Mouse (Mus musculus) embryonic facial prominence, embryonic 12.5 days (tissue): Measurements from ENCODE around the gene Il1rl1. TPM values are rescaled to one million over a fixed set of nuclear protein-coding genes. Genes with fewer than 3 reads are reported as not detected.

Experiments used
- ATAC-seq: fragments of 200-750 bp; cut with Nextera tagmentation; 2 replicates; pipeline ENCODE4 v1.8.0; 2017; ENCODE audit not compliant: insufficient number of reproducible peaks, insufficient read depth, low FRiP score, low TSS enrichment
- H3K27ac ChIP-seq: fragments of 300-500 bp; sonication (generic); 2 replicates; pipeline ENCODE4 v1.5.1; 2016; ENCODE audit warnings: mild to moderate bottlenecking
- H3K27me3 ChIP-seq: fragments of 300-500 bp; sonication (generic); 2 replicates; pipeline ENCODE4 v1.6.1; 2016; ENCODE audit warnings: mild to moderate bottlenecking, moderate library complexity
- H3K36me3 ChIP-seq: fragments of 300-500 bp; sonication (generic); 2 replicates; pipeline ENCODE4 v1.6.1; 2016; ENCODE audit warnings: mild to moderate bottlenecking
- H3K4me1 ChIP-seq: fragments of 300-500 bp; sonication (generic); 2 replicates; pipeline ENCODE4 v1.6.1; 2016
- H3K4me2 ChIP-seq: fragments of 300-500 bp; sonication (generic); replicated peaks from 2 replicates; pipeline ENCODE4 v1.6.1; 2016; ENCODE audit warnings: mild to moderate bottlenecking, moderate library complexity
- H3K4me3 ChIP-seq: fragments of 300-500 bp; sonication (generic); 2 replicates; pipeline ENCODE4 v1.5.1; 2016; ENCODE audit warnings: mild to moderate bottlenecking
- H3K9ac ChIP-seq: fragments of 300-500 bp; sonication (generic); 2 replicates; pipeline ENCODE4 v1.6.1; 2016; ENCODE audit warnings: mild to moderate bottlenecking, moderate library complexity
- H3K9me3 ChIP-seq: fragments of 300-500 bp; sonication (generic); 2 replicates; pipeline ENCODE4 v1.6.1; 2016; ENCODE audit warnings: mild to moderate bottlenecking, moderate library complexity
- WGBS: fragments of 180-500 bp; shearing (Covaris S2); methylation state at CpG from one replicate; pipeline ENCODE4 v1.1.7; 2016; 5-methylcytosine and 5-hydroxymethylcytosine counted together
- polyA plus RNA-seq: library from polyadenylated mRNA; unstranded; fragments of >200 nt; fragmentation: Nextera tagmentation; extraction: Ambion mirVana; gene quantifications from 2 replicates; pipeline ENCODE4 v1.2.1, GENCODE M21; 2016

Gene Il1rl1
- polyA plus RNA-seq, 1 experiment from 2014 or later, result 0.27 TPM

DNA sequence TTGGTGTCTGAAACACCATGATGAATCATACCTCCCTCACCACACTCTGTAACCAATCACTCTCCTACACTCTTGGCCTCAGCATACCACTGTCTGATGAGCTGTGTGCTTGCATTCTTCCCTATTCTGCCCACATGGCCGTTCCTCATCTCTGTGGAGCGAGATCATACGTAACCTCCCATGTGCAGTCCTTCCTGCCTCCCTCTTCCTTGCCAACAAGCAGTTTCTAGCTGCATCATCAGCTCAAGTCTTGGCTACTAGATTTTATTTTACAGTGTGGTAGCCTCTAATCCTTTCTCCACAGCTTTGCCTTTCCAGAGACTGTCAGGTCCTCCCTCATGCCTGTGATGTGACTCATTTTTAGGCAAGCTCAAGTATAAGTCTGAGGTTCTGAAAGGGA, 15.4 kb downstream of the Il1rl1 start:
- Histone ChIP-seq H3K36me3 (no peaks in the 10 kb centered on the region), H3K4me1 (no peaks in the 10 kb centered on the region), H3K9ac (no peak overlapping the region), H3K4me3 (no peak overlapping the region), H3K4me2 (no peak overlapping the region), H3K27me3 (no peaks in the 10 kb centered on the region), H3K27ac (no peak overlapping the region), H3K9me3 (no peaks in the 10 kb centered on the region)
- WGBS, result 93% methylated on average over 3 of the region's 3 CpGs
- no peak for ATAC-seq

GRCm38 (mm10) chr1:40465477-40466430, 36.4 kb downstream of the Il1rl1 start, which contains the start of gene Il18r1:
TSS of gene Il18r1 (plus strand) at chr1:40465552.
- peaks cover 4% of the 10 kb centered on the region; the same call in 1 of the 2 replicates for H3K27me3 ChIP-seq
- H3K36me3 ChIP-seq, result no peaks in the 10 kb centered on the region
- H3K27ac ChIP-seq, result no peak within 1 kb of the TSS
- H3K4me1 ChIP-seq, result no peaks in the 10 kb centered on the region
- H3K4me3 ChIP-seq, result no peak within 1 kb of the TSS
- no peak for ATAC-seq
- H3K9ac ChIP-seq, result no peak within 1 kb of the TSS
- 0 out of 2 replicates have a peak within 1 kb of the TSS, but pooled peaks have one; percentile 21 for H3K4me2 ChIP-seq
- 41% methylated on average over 20 of the region's 20 CpGs for WGBS
- no peaks in the 10 kb centered on the region for H3K9me3 ChIP-seq

- Histone ChIP-seq H3K27ac (no peak overlapping the region), H3K4me2 (no peak overlapping the region), H3K9ac (no peak overlapping the region), H3K36me3 (no peaks in the 10 kb centered on the region), H3K9me3 (no peaks in the 10 kb centered on the region), H3K4me3 (no peak overlapping the region), H3K4me1 (no peaks in the 10 kb centered on the region), H3K27me3 (peaks cover 4% of the 10 kb centered on the region; the same call in 1 of the 2 replicates)
- 84% methylated on average over 4 of the region's 4 CpGs for WGBS
- ATAC-seq, result no peak
These were observed 37.9 kb downstream of the Il1rl1 start for GRCm38 (mm10) chr1:40467306-40467705.

- Histone ChIP-seq H3K27ac (no peak overlapping the region), H3K36me3 (no peaks in the 10 kb centered on the region), H3K4me1 (no peaks in the 10 kb centered on the region), H3K9ac (no peak overlapping the region), H3K9me3 (no peaks in the 10 kb centered on the region), H3K4me3 (no peak overlapping the region), H3K27me3 (peaks cover 4% of the 10 kb centered on the region; the same call in 1 of the 2 replicates), H3K4me2 (no peak overlapping the region)
- no peak for ATAC-seq
- 82% methylated on average over 2 of the region's 2 CpGs for WGBS
These were observed 39.4 kb downstream of the Il1rl1 start for GRCm38 (mm10) chr1:40468805-40469204.

DNA sequence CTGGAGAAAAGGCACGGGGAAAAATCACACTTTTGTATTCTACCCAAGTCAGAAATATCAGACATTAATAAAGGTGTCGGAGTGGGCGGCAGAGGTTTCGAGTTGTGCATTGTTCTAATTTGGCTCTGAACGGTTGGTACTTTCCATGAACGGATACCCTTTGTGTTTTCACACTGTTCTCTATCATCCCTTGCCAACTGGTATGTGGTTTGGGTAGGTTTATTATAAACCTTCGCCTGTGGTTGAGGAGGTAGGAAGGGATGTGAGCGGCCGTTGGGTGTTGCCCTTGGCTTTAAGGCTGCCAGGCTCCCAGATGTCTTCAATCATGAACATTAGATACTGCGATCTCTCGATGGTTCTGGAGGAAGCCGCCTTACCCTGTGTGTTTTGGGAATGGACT, 40.5 kb downstream of the Il1rl1 start:
- H3K27me3 ChIP-seq, result peaks cover 4% of the 10 kb centered on the region; the same call in 1 of the 2 replicates
- ATAC-seq, result no peak
- no peaks in the 10 kb centered on the region for H3K9me3 ChIP-seq
- H3K4me2 ChIP-seq, result no peak overlapping the region
- H3K4me1 ChIP-seq, result no peaks in the 10 kb centered on the region
- WGBS, result 83% methylated on average over 12 of the region's 12 CpGs
- no peak overlapping the region for H3K27ac ChIP-seq
- H3K9ac ChIP-seq, result no peak overlapping the region
- H3K36me3 ChIP-seq, result no peaks in the 10 kb centered on the region
- H3K4me3 ChIP-seq, result no peak overlapping the region

DNA sequence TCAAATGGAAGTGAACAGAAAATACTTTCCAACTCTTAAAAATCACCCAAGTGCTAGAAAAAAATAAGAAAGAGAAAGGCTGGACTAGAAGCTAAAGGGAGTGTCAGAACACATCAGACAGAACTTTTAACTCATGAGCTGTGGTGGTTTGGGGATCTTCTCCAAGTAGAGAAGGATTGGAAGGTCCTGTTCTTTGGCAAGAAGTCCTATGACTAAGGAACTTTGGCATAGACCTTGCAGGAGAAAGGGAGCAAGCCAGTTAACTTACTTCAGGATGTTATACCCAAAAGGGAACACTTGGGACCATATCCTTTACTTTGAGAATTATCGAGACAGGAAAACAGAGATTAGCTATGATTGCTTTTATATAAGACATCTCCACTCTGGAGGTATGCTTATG, 43.0 kb downstream of the Il1rl1 start:
- Histone ChIP-seq H3K27me3 (no peaks in the 10 kb centered on the region), H3K4me3 (no peak overlapping the region), H3K4me1 (no peaks in the 10 kb centered on the region), H3K4me2 (no peak overlapping the region), H3K9ac (no peak overlapping the region), H3K36me3 (no peaks in the 10 kb centered on the region), H3K27ac (no peak overlapping the region), H3K9me3 (no peaks in the 10 kb centered on the region)
- no peak for ATAC-seq
- 86% methylated on average over 1 of the region's 1 CpGs for WGBS

- ATAC-seq, result no peak
- Histone ChIP-seq H3K27me3 (no peaks in the 10 kb centered on the region), H3K9me3 (no peaks in the 10 kb centered on the region), H3K27ac (no peak overlapping the region), H3K36me3 (no peaks in the 10 kb centered on the region), H3K4me2 (no peak overlapping the region), H3K4me1 (no peaks in the 10 kb centered on the region), H3K9ac (no peak overlapping the region), H3K4me3 (no peak overlapping the region)
- WGBS, result 75% methylated on average over 4 of the region's 4 CpGs
These were observed 44.3 kb downstream of the Il1rl1 start for GRCm38 (mm10) chr1:40473640-40474039.

DNA sequence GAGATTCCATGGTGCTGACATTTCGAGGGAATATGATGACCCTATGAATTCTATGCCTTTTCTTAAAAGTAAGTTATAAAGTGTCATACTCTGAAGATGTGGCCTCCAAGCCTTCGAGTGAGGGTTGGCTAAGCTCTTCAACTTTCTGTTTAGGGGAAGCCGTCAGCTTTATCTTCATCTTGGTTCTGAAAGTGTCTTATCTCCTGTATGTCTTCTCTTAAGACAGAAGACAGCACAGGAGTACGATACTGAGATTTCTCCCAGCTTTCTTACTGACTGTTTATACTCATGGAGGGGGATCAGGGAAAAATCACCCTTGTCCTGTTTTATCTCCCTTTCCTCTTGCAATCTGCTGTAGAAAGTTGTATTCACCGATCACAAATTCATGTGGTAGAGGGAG, 45.0 kb downstream of the Il1rl1 start:
- ATAC-seq, result no peak
- Histone ChIP-seq H3K27me3 (no peaks in the 10 kb centered on the region), H3K27ac (no peak overlapping the region), H3K9me3 (no peaks in the 10 kb centered on the region), H3K4me2 (no peak overlapping the region), H3K4me1 (no peaks in the 10 kb centered on the region), H3K9ac (no peak overlapping the region), H3K4me3 (no peak overlapping the region), H3K36me3 (no peaks in the 10 kb centered on the region)
- 92% methylated on average over 5 of the region's 5 CpGs for WGBS

DNA sequence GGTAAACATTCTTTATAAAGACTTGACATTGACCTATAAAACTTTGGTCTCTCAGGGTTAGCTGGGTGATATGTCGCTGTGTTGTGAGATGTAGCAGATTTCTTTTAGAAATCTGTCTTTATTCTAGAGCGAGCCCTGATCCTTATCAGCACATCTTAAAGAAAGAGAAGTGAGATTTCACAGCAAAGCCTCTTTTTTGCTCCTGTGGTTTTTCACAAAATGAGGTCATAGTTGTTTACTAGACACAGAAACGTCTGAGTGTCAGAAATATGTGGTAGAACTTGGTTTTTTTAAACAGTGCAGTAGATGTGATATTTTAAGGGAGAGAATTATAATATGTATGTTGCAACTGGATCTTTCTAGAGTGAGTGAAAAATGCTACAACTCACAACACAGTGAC, 46.3 kb downstream of the Il1rl1 start:
- no peak overlapping the region for H3K4me3 ChIP-seq
- no peaks in the 10 kb centered on the region for H3K27me3 ChIP-seq
- H3K9ac ChIP-seq, result no peak overlapping the region
- ATAC-seq, result no peak
- H3K27ac ChIP-seq, result no peak overlapping the region
- no peaks in the 10 kb centered on the region for H3K36me3 ChIP-seq
- H3K4me1 ChIP-seq, result no peaks in the 10 kb centered on the region
- H3K4me2 ChIP-seq, result no peak overlapping the region
- 62% methylated on average over 3 of the region's 3 CpGs for WGBS
- H3K9me3 ChIP-seq, result no peaks in the 10 kb centered on the region

GRCm38 (mm10) chr1:40476756-40477155, 47.4 kb downstream of the Il1rl1 start:
- no peak overlapping the region for H3K9ac ChIP-seq
- no peaks in the 10 kb centered on the region for H3K4me1 ChIP-seq
- no peak overlapping the region for H3K27ac ChIP-seq
- 63% methylated on average over 4 of the region's 4 CpGs for WGBS
- no peak overlapping the region for H3K4me3 ChIP-seq
- H3K4me2 ChIP-seq, result no peak overlapping the region
- H3K9me3 ChIP-seq, result no peaks in the 10 kb centered on the region
- no peaks in the 10 kb centered on the region for H3K36me3 ChIP-seq
- no peaks in the 10 kb centered on the region for H3K27me3 ChIP-seq
- no peak for ATAC-seq

DNA sequence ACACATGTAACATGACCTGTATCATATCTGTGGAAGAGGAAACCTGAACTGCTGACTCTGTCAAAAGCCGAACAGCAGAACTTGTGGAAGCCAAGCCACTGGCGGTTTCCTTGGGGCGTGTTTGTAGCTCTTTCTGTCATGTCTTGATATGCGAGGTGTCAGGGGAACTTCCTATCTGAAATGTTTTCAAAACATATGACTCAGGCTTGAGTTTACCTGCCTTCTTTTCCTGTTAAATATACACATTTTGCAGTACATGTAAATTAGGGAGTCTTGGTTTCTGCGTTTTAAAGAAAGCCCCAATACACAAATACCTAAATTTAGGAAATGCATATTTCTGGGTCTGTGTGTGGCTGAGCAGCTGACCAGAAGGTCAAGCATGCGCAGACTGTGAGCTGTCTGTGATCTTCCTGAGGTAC, 50.1 kb downstream of the Il1rl1 start:
- Histone ChIP-seq H3K36me3 (no peaks in the 10 kb centered on the region), H3K4me2 (no peak overlapping the region), H3K9me3 (no peaks in the 10 kb centered on the region), H3K4me1 (no peaks in the 10 kb centered on the region), H3K9ac (no peak overlapping the region), H3K27me3 (no peaks in the 10 kb centered on the region), H3K4me3 (no peak overlapping the region), H3K27ac (no peak overlapping the region)
- no peak for ATAC-seq
- WGBS, result 74% methylated on average over 6 of the region's 6 CpGs

DNA sequence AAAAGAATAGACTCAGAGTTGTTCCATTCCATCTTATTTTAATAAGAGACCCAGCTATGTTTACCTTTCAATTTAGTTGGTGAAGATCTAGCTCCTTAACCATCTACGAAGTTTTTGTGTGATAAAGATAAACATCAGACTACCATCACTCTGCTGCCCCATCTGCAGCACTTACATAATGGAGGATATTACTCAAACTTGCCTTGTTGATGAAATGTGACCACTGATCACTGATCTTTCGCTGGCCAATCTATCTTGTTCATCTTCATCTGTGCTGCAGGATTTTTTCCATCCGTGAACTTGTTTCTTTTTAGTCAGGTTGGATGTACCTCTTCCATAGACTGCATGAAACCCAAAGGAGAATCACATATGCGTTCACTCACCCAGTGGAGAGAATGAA, 65.2 kb downstream of the Il1rl1 start:
- no peak overlapping the region for H3K4me2 ChIP-seq
- H3K27me3 ChIP-seq, result no peaks in the 10 kb centered on the region
- no peaks in the 10 kb centered on the region for H3K4me1 ChIP-seq
- WGBS, result 84% methylated on average over 4 of the region's 4 CpGs
- no peak overlapping the region for H3K27ac ChIP-seq
- no peaks in the 10 kb centered on the region for H3K36me3 ChIP-seq
- no peak overlapping the region for H3K9ac ChIP-seq
- no peaks in the 10 kb centered on the region for H3K9me3 ChIP-seq
- no peak for ATAC-seq
- no peak overlapping the region for H3K4me3 ChIP-seq
